Mouse (Mus musculus) heart, embryonic 16.5 days (tissue): ENCODE measurements at regions not wholly inside any gene's neighbourhood (a gene's known extent, or its start where the extent isn't known, plus 50 kb on each side); places are given as distances from the start of the nearest gene placed in this dataset.

Source experiments
- ATAC-seq: fragments of 200-750 bp; cut with Nextera tagmentation; replicated peaks from 2 replicates; pipeline ENCODE4 v1.8.0; 2017; ENCODE audit warnings: moderate number of reproducible peaks; ENCODE audit not compliant: insufficient read depth, low FRiP score; ENCODE audit errors: extremely low read depth
- H3K27ac ChIP-seq: fragments of 300-500 bp; sonication (generic); 2 replicates; pipeline ENCODE4 v1.5.1; 2014; ENCODE audit warnings: mild to moderate bottlenecking, low read length, control low read depth, moderate library complexity
- H3K27me3 ChIP-seq: fragments of 300-500 bp; sonication (generic); 2 replicates; pipeline ENCODE4 v1.6.1; 2014; ENCODE audit warnings: low read length, mixed read lengths; ENCODE audit not compliant: control insufficient read depth, insufficient read depth
- H3K36me3 ChIP-seq: fragments of 300-500 bp; sonication (generic); 2 replicates; pipeline ENCODE4 v1.6.1; 2014; ENCODE audit not compliant: control insufficient read depth, insufficient read depth
- H3K4me1 ChIP-seq: fragments of 300-500 bp; sonication (generic); 2 replicates; pipeline ENCODE4 v1.6.1; 2014; ENCODE audit warnings: low read length, mixed read lengths; ENCODE audit not compliant: control insufficient read depth, insufficient read depth
- H3K4me2 ChIP-seq: fragments of 300-500 bp; sonication (generic); 2 replicates; pipeline ENCODE4 v1.6.1; 2014; ENCODE audit warnings: low read depth, mild to moderate bottlenecking, control low read depth, low read length
- H3K4me3 ChIP-seq: fragments of 300-500 bp; sonication (generic); 2 replicates; pipeline ENCODE4 v1.5.1; 2014; ENCODE audit warnings: mild to moderate bottlenecking, control low read depth, low read length
- H3K9ac ChIP-seq: fragments of 300-500 bp; sonication (generic); 2 replicates; pipeline ENCODE4 v1.6.1; 2014; ENCODE audit warnings: low read length, control low read depth
- H3K9me3 ChIP-seq: fragments of 300-500 bp; sonication (generic); replicated peaks from 2 replicates; pipeline ENCODE4 v1.6.1; 2016; ENCODE audit warnings: low read length; ENCODE audit not compliant: control insufficient read depth
- WGBS: fragments of 180-500 bp; shearing (Covaris S2); extraction: QIAGEN DNeasy Blood & Tissue Kit; methylation state at CpG from one replicate; pipeline ENCODE4 v1.1.7; 2014; 5-methylcytosine and 5-hydroxymethylcytosine counted together

- Histone ChIP-seq H3K9me3 (no peaks in the 10 kb centered on the region), H3K4me2 (no peak overlapping the region), H3K27ac (no peak overlapping the region), H3K4me1 (no peaks in the 10 kb centered on the region), H3K27me3 (no peaks in the 10 kb centered on the region), H3K9ac (no peak overlapping the region), H3K36me3 (no peaks in the 10 kb centered on the region), H3K4me3 (no peak overlapping the region)
- WGBS, result 62% methylated on average over 3 of the region's 3 CpGs
- ATAC-seq, result no peak
Measured at GRCm38 (mm10) chr2:78418561-78419338, 449.2 kb upstream of the Ube2e3 start.

GRCm38 (mm10) chr2:78416574-78417109 is 451.3 kb upstream of the Ube2e3 start:
- no peaks in the 10 kb centered on the region for H3K4me1 ChIP-seq
- 34% methylated on average over 2 of the region's 2 CpGs for WGBS
- no peak overlapping the region for H3K4me2 ChIP-seq
- H3K4me3 ChIP-seq, result no peak overlapping the region
- no peaks in the 10 kb centered on the region for H3K27me3 ChIP-seq
- H3K36me3 ChIP-seq, result no peaks in the 10 kb centered on the region
- no peaks in the 10 kb centered on the region for H3K9me3 ChIP-seq
- ATAC-seq, result no peak
- no peak overlapping the region for H3K9ac ChIP-seq
- no peak overlapping the region for H3K27ac ChIP-seq

GRCm38 (mm10) chr2:78412985-78413384 is 454.9 kb upstream of the Ube2e3 start:
- H3K36me3 ChIP-seq, result no peaks in the 10 kb centered on the region
- no peaks in the 10 kb centered on the region for H3K4me1 ChIP-seq
- H3K9me3 ChIP-seq, result no peaks in the 10 kb centered on the region
- WGBS, result 77% methylated on average over 4 of the region's 4 CpGs
- H3K27me3 ChIP-seq, result no peaks in the 10 kb centered on the region
- H3K9ac ChIP-seq, result no peak overlapping the region
- no peak overlapping the region for H3K27ac ChIP-seq
- ATAC-seq, result no peak
- H3K4me2 ChIP-seq, result no peak overlapping the region
- H3K4me3 ChIP-seq, result no peak overlapping the region

GRCm38 (mm10) chr2:78403890-78404289 is 457.7 kb upstream of the Cwc22 start:
- no peak for ATAC-seq
- no peak overlapping the region for H3K9ac ChIP-seq
- no peak overlapping the region for H3K4me2 ChIP-seq
- H3K27ac ChIP-seq, result no peak overlapping the region
- H3K4me1 ChIP-seq, result no peaks in the 10 kb centered on the region
- WGBS, result 64% methylated on average over 3 of the region's 3 CpGs
- H3K27me3 ChIP-seq, result no peaks in the 10 kb centered on the region
- H3K4me3 ChIP-seq, result no peak overlapping the region
- H3K36me3 ChIP-seq, result no peaks in the 10 kb centered on the region
- no peaks in the 10 kb centered on the region for H3K9me3 ChIP-seq

- H3K4me1 ChIP-seq, result no peaks in the 10 kb centered on the region
- H3K36me3 ChIP-seq, result no peaks in the 10 kb centered on the region
- ATAC-seq, result no peak
Measured at GRCm38 (mm10) chr2:78399236-78399635, 453.1 kb upstream of the Cwc22 start.

GRCm38 (mm10) chr2:78396924-78397323 is 450.7 kb upstream of the Cwc22 start:
- no peaks in the 10 kb centered on the region for H3K9me3 ChIP-seq
- WGBS, result 63% methylated on average over 3 of the region's 3 CpGs
- H3K4me3 ChIP-seq, result no peak overlapping the region
- H3K4me1 ChIP-seq, result no peaks in the 10 kb centered on the region
- H3K27me3 ChIP-seq, result no peaks in the 10 kb centered on the region
- H3K4me2 ChIP-seq, result no peak overlapping the region
- no peak overlapping the region for H3K27ac ChIP-seq
- H3K9ac ChIP-seq, result no peak overlapping the region
- no peak for ATAC-seq
- no peaks in the 10 kb centered on the region for H3K36me3 ChIP-seq

More at GRCm38 (mm10) chr2:78399236-78399635, 453.1 kb upstream of the Cwc22 start:
- Histone ChIP-seq H3K4me3 (no peak overlapping the region), H3K27me3 (no peaks in the 10 kb centered on the region), H3K9me3 (no peaks in the 10 kb centered on the region), H3K9ac (no peak overlapping the region), H3K27ac (no peak overlapping the region), H3K4me2 (no peak overlapping the region)

- Histone ChIP-seq H3K36me3 (no peaks in the 10 kb centered on the region), H3K9me3 (no peaks in the 10 kb centered on the region), H3K4me2 (no peak overlapping the region), H3K4me3 (no peak overlapping the region), H3K27me3 (no peaks in the 10 kb centered on the region), H3K4me1 (no peaks in the 10 kb centered on the region), H3K9ac (no peak overlapping the region), H3K27ac (no peak overlapping the region)
- ATAC-seq, result no peak
- WGBS, result 82% methylated on average over 4 of the region's 4 CpGs
Measured at GRCm38 (mm10) chr2:78393090-78393489, 446.9 kb upstream of the Cwc22 start.

GRCm38 (mm10) chr2:78392425-78392824 is 446.2 kb upstream of the Cwc22 start:
- 69% methylated on average over 2 of the region's 2 CpGs for WGBS
- H3K4me1 ChIP-seq, result no peaks in the 10 kb centered on the region
- H3K27me3 ChIP-seq, result no peaks in the 10 kb centered on the region
- H3K9me3 ChIP-seq, result no peaks in the 10 kb centered on the region
- no peaks in the 10 kb centered on the region for H3K36me3 ChIP-seq
- no peak overlapping the region for H3K4me3 ChIP-seq
- H3K9ac ChIP-seq, result no peak overlapping the region
- H3K4me2 ChIP-seq, result no peak overlapping the region
- no peak for ATAC-seq
- H3K27ac ChIP-seq, result no peak overlapping the region

GRCm38 (mm10) chr2:78388001-78388400 is 441.8 kb upstream of the Cwc22 start:
- WGBS, result 62% methylated on average over 4 of the region's 4 CpGs
- H3K27me3 ChIP-seq, result no peaks in the 10 kb centered on the region

More at GRCm38 (mm10) chr2:78388001-78388400, 441.8 kb upstream of the Cwc22 start:
- Histone ChIP-seq H3K4me1 (no peaks in the 10 kb centered on the region), H3K4me3 (no peak overlapping the region), H3K9ac (no peak overlapping the region), H3K4me2 (no peak overlapping the region), H3K9me3 (no peaks in the 10 kb centered on the region), H3K27ac (no peak overlapping the region), H3K36me3 (no peaks in the 10 kb centered on the region)
- no peak for ATAC-seq
